Mouse (Mus musculus) liver, embryonic 16.5 days (tissue): ENCODE measurements at regions not wholly inside any gene's neighbourhood (a gene's known extent, or its start where the extent isn't known, plus 50 kb on each side); places are given as distances from the start of the nearest gene placed in this dataset.

Experiments
- ATAC-seq: fragments of 200-750 bp; cut with Nextera tagmentation; 2 replicates; pipeline ENCODE4 v1.8.0; 2017; ENCODE audit warnings: low read depth, mild to moderate bottlenecking, moderate number of reproducible peaks, moderate library complexity
- H3K27ac ChIP-seq: fragments of 300-500 bp; sonication (generic); 2 replicates; pipeline ENCODE4 v1.5.1; 2014; ENCODE audit warnings: mild to moderate bottlenecking, low read length
- H3K27me3 ChIP-seq: fragments of 300-500 bp; sonication (generic); 2 replicates; pipeline ENCODE4 v1.6.1; 2014; ENCODE audit warnings: low read depth, low read length, mixed read lengths; ENCODE audit not compliant: control insufficient read depth, insufficient read depth
- H3K36me3 ChIP-seq: fragments of 300-500 bp; sonication (generic); 2 replicates; pipeline ENCODE4 v1.6.1; 2014; ENCODE audit warnings: mild to moderate bottlenecking; ENCODE audit not compliant: control insufficient read depth, insufficient read depth
- H3K4me1 ChIP-seq: fragments of 300-500 bp; sonication (generic); 2 replicates; pipeline ENCODE4 v1.6.1; 2014; ENCODE audit warnings: low read depth, low read length, mixed read lengths; ENCODE audit not compliant: control insufficient read depth
- H3K4me2 ChIP-seq: fragments of 300-500 bp; sonication (generic); 2 replicates; pipeline ENCODE4 v1.6.1; 2014; ENCODE audit warnings: low read depth, low read length, mixed read lengths
- H3K4me3 ChIP-seq: fragments of 300-500 bp; sonication (generic); 2 replicates; pipeline ENCODE4 v1.5.1; 2014; ENCODE audit warnings: low read depth, mild to moderate bottlenecking, low read length
- H3K9ac ChIP-seq: fragments of 300-500 bp; sonication (generic); 2 replicates; pipeline ENCODE4 v1.6.1; 2014; ENCODE audit warnings: low read depth, low read length
- H3K9me3 ChIP-seq: fragments of 300-500 bp; sonication (generic); replicated peaks from 2 replicates; pipeline ENCODE4 v1.6.1; 2016; ENCODE audit warnings: low read length; ENCODE audit not compliant: control insufficient read depth
- WGBS: fragments of 180-500 bp; shearing (Covaris S2); extraction: QIAGEN DNeasy Blood & Tissue Kit; methylation state at CpG from one replicate; pipeline ENCODE4 v1.1.7; 2014; ENCODE audit not compliant: insufficient replicate concordance; 5-methylcytosine and 5-hydroxymethylcytosine counted together

- WGBS: 70% methylated on average over 11 of the region's 11 CpGs
- H3K27me3 ChIP-seq: no peaks in the 10 kb centered on the region
- no peak overlapping the region for H3K4me3 ChIP-seq
- H3K4me2 ChIP-seq: no peak overlapping the region
- H3K27ac ChIP-seq: no peak overlapping the region
- no peak for ATAC-seq
- no peaks in the 10 kb centered on the region for H3K9me3 ChIP-seq
- no peak overlapping the region for H3K9ac ChIP-seq
- H3K4me1 ChIP-seq: no peaks in the 10 kb centered on the region
- H3K36me3 ChIP-seq: no peaks in the 10 kb centered on the region
These were observed 160.3 kb upstream of the Tll1 start for GRCm38 (mm10) chr8:64366226-64366973.

- Histone ChIP-seq H3K27ac (no peak overlapping the region), H3K4me3 (no peak overlapping the region), H3K9ac (no peak overlapping the region), H3K4me1 (no peaks in the 10 kb centered on the region), H3K9me3 (no peaks in the 10 kb centered on the region), H3K27me3 (no peaks in the 10 kb centered on the region), H3K4me2 (no peak overlapping the region), H3K36me3 (no peaks in the 10 kb centered on the region)
- ATAC-seq: no peak
- 50% methylated on average over 5 of the region's 5 CpGs for WGBS
These were observed 151.0 kb upstream of the Tll1 start for GRCm38 (mm10) chr8:64357092-64357491.

- no peak overlapping the region for H3K27ac ChIP-seq
- no peak overlapping the region for H3K9ac ChIP-seq
- H3K36me3 ChIP-seq: no peaks in the 10 kb centered on the region
- no peaks in the 10 kb centered on the region for H3K4me1 ChIP-seq
- H3K4me2 ChIP-seq: no peak overlapping the region
- H3K9me3 ChIP-seq: no peaks in the 10 kb centered on the region
- H3K4me3 ChIP-seq: no peak overlapping the region
- no peak for ATAC-seq
- 56% methylated on average over 3 of the region's 3 CpGs for WGBS
- no peaks in the 10 kb centered on the region for H3K27me3 ChIP-seq
These were observed 142.1 kb upstream of the Tll1 start for GRCm38 (mm10) chr8:64348082-64348646.

- 57% methylated on average over 2 of the region's 2 CpGs for WGBS
- ATAC-seq: no peak
These were observed 141.4 kb upstream of the Tll1 start for GRCm38 (mm10) chr8:64347490-64347889.

GRCm38 (mm10) chr8:64346428-64346827 is 140.4 kb upstream of the Tll1 start:
- no peak overlapping the region for H3K4me2 ChIP-seq
- H3K9me3 ChIP-seq: no peaks in the 10 kb centered on the region
- no peaks in the 10 kb centered on the region for H3K27me3 ChIP-seq
- ATAC-seq: no peak
- no peaks in the 10 kb centered on the region for H3K4me1 ChIP-seq
- no peak overlapping the region for H3K27ac ChIP-seq
- H3K9ac ChIP-seq: no peak overlapping the region
- H3K36me3 ChIP-seq: no peaks in the 10 kb centered on the region
- WGBS: 66% methylated on average over 5 of the region's 5 CpGs
- no peak overlapping the region for H3K4me3 ChIP-seq

More at GRCm38 (mm10) chr8:64347490-64347889, 141.4 kb upstream of the Tll1 start:
- H3K9ac ChIP-seq: no peak overlapping the region
- no peak overlapping the region for H3K4me3 ChIP-seq
- H3K4me2 ChIP-seq: no peak overlapping the region
- no peaks in the 10 kb centered on the region for H3K4me1 ChIP-seq
- no peak overlapping the region for H3K27ac ChIP-seq
- no peaks in the 10 kb centered on the region for H3K27me3 ChIP-seq
- H3K9me3 ChIP-seq: no peaks in the 10 kb centered on the region
- H3K36me3 ChIP-seq: no peaks in the 10 kb centered on the region

- 77% methylated on average over 1 of the region's 1 CpGs for WGBS
- no peak overlapping the region for H3K9ac ChIP-seq
- H3K27me3 ChIP-seq: no peaks in the 10 kb centered on the region
- ATAC-seq: no peak
- H3K9me3 ChIP-seq: no peaks in the 10 kb centered on the region
- no peaks in the 10 kb centered on the region for H3K36me3 ChIP-seq
- H3K4me1 ChIP-seq: no peaks in the 10 kb centered on the region
- no peak overlapping the region for H3K4me3 ChIP-seq
- H3K4me2 ChIP-seq: no peak overlapping the region
- H3K27ac ChIP-seq: no peak overlapping the region
These were observed 138.9 kb upstream of the Tll1 start for GRCm38 (mm10) chr8:64344933-64345332.

GRCm38 (mm10) chr8:64343600-64343999 is 137.5 kb upstream of the Tll1 start:
- Histone ChIP-seq H3K27me3 (no peaks in the 10 kb centered on the region), H3K9ac (no peak overlapping the region), H3K4me2 (no peak overlapping the region), H3K4me1 (no peaks in the 10 kb centered on the region), H3K4me3 (no peak overlapping the region), H3K36me3 (no peaks in the 10 kb centered on the region), H3K27ac (no peak overlapping the region), H3K9me3 (no peaks in the 10 kb centered on the region)
- WGBS: 47% methylated on average over 7 of the region's 7 CpGs
- ATAC-seq: no peak

GRCm38 (mm10) chr8:64342397-64342796 is 136.3 kb upstream of the Tll1 start:
- Histone ChIP-seq H3K27ac (no peak overlapping the region), H3K27me3 (no peaks in the 10 kb centered on the region), H3K4me1 (no peaks in the 10 kb centered on the region), H3K9me3 (no peaks in the 10 kb centered on the region), H3K4me2 (no peak overlapping the region), H3K9ac (no peak overlapping the region), H3K4me3 (no peak overlapping the region), H3K36me3 (no peaks in the 10 kb centered on the region)
- ATAC-seq: no peak

- no peak overlapping the region for H3K4me2 ChIP-seq
- H3K27ac ChIP-seq: no peak overlapping the region
- H3K4me3 ChIP-seq: no peak overlapping the region
- H3K9me3 ChIP-seq: no peaks in the 10 kb centered on the region
- H3K4me1 ChIP-seq: no peaks in the 10 kb centered on the region
- H3K27me3 ChIP-seq: no peaks in the 10 kb centered on the region
- 19% methylated on average over 7 of the region's 7 CpGs for WGBS
- H3K36me3 ChIP-seq: no peaks in the 10 kb centered on the region
- 0 out of 2 replicates have a peak, but pooled peaks have one; percentile 41 for ATAC-seq
- no peak overlapping the region for H3K9ac ChIP-seq
These were observed 131.3 kb upstream of the Tll1 start for GRCm38 (mm10) chr8:64337356-64337755.
